Mouse (Mus musculus) adrenal gland, postnatal 36 days (tissue): Measurements from ENCODE around the gene Padi1. TPM values are rescaled to one million over a fixed set of nuclear protein-coding genes. Genes with fewer than 3 reads are reported as not detected.

Experiments used
- DNase-seq, 2 experiments: peaks; one replicate each; pipeline ENCODE4 v3.0.0; 2021; ENCODE audit warnings: mixed read lengths in 1 of 2
- long read RNA-seq, 2 experiments: library from polyadenylated mRNA; stranded (forward); transcript quantifications; one replicate each; pipeline ENCODE4 v2.0.0; 2021; ENCODE audit warnings: borderline sequencing depth in 2 of 2
- total RNA-seq, 2 experiments: library from RNA; stranded (reverse); gene quantifications; 2 replicates each; pipeline ENCODE4 v1.2.3; 2021

Padi1 gene
- total RNA-seq = not detected
- long read RNA-seq, experiment 1 = 0 reads
- long read RNA-seq, experiment 2 = 0 reads

DNA sequence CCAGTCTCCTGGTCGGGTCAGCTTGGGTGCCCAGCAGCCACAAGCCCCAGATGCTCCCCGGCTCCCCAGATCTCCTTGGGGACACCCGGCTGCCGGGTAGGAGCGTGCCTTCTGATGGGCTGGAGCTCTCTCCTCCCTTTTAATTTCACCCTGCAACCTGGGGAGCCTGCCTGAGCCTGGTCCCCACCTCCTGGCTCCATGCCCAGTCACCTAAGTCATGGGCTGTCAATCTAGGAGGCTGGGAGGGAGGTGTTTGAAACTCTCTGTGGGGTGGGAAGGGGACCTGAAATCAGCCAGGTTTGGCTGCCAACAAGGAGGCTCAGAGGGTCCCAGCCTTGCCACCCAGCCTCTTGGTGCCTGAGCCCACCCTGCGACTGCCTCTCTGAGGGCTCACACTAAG, at the start of gene Padi1:
TSS of gene Padi1 (minus strand) at position 113 of the 400 bp plus-strand sequence.
- DNase-seq = no peak

DNA sequence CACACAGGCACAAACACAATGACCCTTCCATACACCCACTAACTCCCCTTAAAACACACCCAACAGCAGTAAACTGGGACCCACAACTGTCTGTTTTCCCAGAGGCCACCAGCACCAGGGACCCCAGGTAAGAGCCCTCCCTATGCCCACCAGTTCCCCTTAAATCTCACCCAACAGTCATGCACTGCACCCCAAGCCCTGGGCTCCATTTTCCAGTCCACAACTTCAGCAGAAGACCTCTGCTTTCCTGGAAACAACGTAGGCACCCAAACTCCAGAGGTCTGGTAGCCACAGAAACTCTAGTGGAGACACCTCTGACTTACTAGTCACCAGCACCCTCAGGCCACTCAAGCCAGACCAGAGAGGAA, 46.6 kb upstream of the Padi1 start:
- DNase-seq = no peak

DNA sequence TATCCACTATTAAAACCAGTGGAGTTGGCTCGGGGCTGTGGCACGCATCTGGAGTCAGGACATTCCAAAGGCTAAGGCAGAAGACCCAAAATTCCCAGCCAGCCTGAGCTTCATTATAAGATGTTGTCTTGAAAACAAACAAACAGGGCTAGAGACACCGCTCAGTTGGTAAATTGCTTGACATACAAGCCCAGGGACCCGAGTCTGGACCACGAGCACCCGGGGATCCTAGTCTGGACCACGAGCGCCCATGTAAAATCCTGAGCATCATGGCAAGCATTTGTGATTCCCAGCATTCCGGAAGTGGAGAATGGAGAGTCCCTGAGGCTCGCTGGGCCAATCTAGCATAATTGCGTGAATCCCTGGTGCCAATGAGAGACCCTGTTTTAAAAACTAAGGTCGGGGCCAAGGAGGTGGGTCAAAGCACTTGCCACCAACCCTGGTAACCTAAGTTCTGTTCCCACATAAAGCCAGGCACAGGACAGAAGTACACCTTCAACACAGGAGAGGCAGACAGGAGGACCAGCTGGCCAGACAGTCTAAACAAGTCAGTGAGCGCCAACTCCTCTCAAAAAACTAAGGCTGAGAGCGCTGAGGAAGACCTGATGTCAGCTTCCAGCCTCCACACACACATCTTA, 46.1 kb upstream of the Padi1 start:
- DNase-seq = no peak

DNA sequence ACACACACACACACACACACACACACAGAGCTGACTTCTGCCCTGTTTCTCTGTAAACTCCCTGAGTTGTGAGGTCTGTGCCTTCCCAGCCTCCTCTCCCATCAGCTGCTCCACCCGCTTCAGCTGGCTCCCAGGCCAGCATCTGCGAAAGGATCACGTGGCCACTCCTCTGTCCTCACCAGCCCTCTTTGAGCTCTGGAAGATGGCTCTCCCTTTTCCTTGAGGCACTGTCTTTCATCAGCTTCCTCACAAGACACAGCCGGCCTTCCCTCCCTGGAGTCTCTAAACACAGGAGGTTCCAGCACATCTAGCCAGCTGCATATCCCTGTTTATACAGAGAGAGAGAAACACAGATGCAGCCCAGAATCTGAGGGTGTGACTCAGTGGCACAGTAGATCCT, 38.3 kb upstream of the Padi1 start:
- no peak for DNase-seq

DNA sequence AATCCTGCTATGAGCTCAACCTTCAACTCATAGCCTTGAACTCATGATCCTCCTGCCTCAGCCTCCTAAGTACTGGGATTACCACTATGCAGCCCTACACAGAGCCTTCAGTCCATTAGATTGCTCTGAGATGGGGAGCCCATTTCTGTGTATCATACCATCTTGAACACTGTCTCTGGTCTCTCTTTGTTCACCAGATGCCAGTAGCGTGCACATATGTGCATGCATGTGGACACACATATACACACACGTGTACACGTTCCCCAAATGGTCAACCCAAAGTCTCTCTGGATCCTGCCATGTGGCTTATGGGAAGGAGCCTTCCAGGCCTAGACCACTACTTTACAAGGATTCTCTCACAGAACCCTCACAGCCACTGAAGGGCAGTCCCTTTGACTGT, 37.4 kb upstream of the Padi1 start:
- DNase-seq = no peak

DNA sequence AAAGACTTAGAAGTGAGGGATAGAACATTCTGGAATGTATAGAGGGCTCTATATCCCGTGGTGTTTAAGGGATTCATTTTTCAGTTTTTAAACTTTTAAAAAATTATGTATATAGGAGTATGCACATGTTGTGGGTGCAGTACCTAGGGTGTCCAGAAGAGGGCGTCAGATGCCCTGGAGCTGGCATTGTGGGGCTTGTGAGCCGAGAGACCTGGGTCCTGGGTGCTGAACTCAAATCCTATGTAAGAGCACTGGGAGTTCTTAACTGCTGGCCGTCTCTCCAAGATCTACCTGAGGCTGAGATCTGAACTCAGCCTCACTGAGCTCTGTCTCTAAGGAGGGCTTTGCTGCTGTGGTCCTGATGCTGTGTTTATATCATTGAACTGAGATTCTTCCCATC, 36.8 kb upstream of the Padi1 start:
- no peak for DNase-seq

DNA sequence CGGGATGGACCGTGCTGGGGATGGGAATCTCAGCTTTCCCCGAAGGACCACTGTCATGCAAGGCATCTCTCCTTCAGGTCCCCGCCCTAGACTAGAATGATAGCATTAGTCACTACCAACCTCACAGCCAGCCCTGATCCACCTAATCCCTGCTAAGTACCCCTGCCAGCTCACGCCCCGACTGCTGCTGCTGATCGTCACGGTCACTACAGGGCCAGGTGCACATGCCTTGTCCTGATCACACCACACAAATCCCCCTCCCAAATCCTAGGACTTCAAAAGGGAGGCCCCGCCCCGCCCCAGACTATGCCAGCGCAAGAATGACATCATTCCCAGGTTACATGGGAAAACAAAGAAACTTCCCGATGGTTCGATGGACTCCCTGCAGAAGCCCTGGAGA, 36.2 kb upstream of the Padi1 start:
- DNase-seq = no peak

DNA sequence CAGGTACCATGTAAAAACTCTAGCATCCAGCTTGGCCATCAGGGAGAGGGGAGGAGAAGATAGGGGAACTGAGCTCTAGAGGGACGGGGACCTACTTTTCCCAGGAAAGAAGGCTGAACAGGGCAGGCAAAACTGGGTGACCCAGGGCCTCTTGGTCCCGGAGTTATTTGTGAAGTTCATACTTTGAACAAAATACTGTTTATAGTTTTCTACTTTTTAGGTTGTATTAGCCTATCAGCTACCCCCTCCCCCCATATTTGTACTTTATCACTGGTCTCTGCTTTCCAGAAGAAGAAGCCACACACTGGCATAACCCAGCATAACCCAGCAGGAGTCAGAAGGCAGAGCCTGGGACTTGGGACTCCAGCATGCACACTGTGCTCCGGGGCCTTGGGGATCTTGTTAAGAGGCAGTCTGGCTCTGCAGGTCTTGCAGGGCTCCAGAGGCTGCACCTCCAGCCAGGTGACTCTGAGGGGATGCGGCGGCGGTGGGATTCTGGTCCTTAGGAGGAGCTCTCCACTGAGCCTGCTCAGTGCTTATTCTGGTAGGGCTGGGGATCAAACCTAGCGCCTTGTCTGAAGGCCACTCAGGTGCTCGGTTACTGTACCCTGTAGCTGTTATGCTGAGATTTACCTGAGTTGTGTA, 35.6 kb upstream of the Padi1 start:
- no peak for DNase-seq

DNA sequence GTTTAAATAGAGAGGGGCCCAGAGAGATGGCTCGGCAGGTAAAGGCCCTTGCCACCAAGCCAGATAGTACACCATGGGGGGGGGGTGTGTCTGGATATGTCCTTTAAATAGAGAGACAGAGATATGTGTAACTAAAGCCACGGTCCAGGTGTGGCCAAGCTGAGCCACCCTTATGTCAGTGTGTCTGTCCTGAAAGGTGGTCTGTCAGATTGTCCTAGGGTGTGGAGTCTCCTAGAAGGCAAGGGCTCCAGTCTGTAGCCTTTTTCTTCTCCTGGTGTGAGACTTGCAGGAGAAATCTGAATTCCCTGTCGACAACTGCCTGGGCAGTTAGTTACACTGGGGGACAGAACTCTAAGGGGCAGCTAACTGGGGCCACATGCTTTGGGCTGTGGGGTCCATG, 34.6 kb upstream of the Padi1 start:
- DNase-seq = no peak

DNA sequence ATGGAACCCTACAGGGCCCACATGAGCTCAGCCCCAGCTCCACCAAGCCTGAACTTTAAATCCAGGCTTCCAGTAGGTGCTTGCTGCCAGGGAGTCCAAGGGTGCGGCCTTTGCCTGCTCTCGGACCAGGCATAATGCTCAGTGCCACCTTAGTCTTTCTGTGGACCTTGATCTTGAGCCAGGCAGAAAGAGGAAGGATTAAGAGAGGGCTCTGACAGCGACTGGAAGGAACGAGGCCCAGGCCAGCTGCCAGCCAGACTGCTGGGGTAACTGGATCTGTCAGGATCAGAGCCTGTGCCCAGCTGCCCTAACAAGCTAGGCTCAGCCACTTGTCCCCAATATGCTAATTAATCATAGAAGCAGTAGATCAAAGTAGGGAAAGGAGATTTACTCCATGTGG, 34.2 kb upstream of the Padi1 start:
- peak; percentile 62 to 72 for DNase-seq

DNA sequence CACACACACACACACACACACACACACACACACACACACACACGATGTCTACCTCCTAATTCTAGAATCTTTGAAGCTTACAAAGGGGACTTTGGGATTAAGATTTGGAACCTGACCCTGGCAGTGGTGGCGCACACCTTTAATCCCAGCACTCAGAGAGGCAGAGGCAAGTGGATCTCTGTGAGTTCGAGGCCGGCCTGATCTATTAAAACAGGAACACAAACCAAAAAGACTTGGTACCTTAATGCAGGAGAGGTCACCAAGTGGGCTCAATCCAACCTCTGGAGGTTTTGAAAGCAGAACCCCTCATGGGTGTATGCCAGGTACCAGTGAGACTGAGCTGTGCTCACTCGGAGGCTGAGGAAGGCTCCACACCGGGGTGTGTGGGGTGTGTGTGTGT, 33.5 kb upstream of the Padi1 start:
- no peak for DNase-seq

DNA sequence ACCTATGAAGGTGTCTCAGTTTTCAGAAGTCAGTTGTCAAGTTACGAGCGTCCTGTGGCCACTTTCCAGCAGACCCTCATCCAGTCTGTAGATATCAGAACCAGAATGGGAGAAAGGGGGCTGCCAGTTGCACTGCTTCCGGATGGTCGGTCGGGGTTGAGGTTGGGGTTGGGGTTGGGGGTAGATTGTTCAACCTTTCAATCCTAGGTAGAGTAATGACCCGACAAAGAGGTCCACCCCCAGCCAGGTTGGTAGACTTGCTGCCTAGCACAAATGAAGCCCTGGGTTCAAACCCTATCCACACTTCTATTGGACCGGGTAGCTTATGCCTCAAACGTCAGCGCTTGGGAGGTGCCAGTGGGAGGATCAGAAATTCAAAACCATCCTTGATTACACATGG, 33.1 kb upstream of the Padi1 start:
- no peak for DNase-seq

DNA sequence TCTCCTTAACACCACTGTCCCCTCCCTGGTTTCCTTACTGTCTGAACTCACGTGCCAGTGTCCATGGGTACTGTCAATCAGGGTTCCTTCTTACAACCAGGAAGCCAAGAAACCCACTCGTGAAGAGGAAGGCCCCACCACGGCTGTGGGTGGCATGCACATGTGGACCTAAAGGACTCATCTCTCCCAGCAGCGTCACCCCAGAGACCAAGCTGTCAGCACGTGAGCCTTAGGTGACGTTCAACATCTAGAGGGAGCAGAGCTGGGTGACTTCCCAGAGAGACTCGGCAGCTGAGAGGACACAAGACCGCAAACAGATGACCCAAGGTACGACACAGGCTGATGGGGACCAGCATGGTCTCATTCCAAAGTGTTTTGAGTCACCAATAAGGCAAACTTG, 31.9 kb upstream of the Padi1 start:
- DNase-seq = no peak

DNA sequence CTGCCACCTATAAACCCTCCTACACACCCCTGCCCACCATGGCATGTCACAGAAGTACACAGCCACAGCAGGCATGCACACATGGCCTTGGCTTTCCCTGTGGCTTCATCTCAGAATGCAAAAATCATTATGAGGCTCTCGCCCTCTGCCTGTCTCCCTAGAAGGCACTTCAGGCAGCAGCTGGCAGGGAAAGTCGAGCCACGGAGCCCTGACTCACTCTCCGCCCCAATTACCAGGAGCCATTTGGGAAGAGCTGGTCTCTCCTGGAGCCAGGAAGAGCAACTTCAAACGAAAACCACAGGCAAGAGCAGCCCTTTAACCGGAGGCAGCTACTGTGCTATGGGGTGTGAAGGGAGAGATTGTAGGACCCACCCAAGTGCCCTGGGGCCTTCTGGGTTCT, 31.1 kb upstream of the Padi1 start:
- DNase-seq = peak in 1 of 2 experiments; percentile 16

DNA sequence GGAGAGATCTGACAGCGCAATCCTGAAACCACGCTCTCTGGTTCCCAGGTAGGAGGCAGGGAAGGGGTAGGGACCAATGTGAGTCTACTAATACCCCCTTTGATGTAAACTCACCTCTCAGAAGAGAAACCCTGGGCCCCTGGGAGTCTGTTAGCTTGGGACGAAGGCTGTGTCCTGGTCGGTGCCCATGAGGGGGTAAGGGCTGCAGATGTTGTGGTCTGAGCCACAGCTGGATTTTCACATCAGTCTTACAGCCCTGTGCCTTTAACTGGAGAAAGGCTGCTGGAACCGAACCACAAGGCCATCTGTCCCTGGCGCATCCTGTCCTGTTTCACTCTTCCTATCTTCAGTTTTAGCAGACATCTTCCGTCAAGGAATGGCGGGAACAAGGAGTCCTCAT, 30.6 kb upstream of the Padi1 start:
- DNase-seq = no peak

DNA sequence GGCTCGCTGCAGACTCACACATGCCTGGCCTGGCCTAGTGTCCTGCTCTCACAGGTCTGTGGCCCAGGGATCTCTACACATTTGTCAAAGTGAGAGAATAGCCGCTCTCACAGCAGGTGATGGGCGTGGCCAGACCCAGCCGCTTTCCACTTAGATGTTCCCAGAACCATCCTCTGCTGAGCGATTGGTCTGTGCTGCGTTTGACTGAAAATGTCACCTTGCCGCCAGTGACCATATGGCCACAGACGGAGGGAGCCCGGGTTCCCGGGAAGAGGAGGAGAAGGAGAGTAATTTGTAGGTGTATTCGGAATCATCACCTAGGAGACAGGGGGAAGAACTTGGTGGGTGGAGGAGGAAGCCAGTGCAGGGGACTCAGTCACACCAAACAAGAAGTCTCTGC, 27.4 kb upstream of the Padi1 start:
- DNase-seq = no peak

DNA sequence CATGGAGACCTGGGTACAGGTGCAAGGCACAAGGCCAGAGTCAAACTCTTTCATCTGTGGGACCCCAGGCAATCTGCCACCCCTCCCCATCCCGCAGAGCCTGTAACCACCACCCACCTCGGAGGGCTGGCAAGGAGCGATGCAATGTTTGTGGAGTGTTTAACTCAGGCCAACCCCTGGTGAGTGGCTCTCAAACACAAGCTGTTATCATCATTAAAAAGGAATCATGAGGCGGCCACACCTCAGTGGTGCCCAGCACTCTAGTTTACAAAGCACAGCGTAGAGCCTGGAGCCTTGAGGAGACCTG, 27.1 kb upstream of the Padi1 start:
- DNase-seq = no peak

DNA sequence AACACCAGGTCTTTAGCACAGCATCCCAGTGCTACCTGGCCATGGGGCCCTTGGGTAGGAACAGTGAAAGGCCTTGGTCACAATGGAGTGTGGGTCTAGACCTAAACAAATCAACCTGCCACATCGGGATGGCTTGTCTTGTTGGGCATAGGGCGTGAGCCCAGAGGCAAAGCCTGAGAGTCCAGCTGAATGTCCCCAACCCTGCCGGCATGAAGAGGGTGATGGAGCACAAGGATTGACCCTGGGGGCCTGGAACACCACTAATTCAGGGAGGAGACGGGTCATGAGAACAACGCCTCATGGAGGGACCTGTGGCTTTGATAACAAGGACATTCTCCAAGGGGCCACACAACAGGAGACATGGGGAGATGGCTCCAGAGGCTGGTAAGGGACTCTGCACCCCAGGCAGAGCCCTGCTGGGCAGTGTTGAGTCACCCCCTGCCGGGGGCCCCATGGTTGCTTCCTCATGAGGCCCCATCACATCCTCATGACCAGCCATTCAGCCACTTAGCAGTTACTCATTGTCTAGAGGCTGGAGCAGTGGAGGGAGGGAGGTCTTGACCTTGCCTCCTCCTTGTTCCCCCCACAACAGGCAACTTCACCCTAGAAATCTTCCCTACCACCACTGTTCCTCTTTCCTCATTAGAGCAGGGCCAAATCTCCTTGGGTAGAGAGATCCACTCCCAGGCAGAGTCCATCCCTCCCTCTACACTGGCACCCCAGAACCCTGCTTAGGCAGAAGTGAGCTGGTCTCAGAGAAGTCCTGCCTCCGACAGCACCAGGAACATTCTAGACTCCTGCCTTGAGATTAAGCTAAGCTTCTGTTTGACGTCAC, 26.5 kb upstream of the Padi1 start:
- no peak for DNase-seq

DNA sequence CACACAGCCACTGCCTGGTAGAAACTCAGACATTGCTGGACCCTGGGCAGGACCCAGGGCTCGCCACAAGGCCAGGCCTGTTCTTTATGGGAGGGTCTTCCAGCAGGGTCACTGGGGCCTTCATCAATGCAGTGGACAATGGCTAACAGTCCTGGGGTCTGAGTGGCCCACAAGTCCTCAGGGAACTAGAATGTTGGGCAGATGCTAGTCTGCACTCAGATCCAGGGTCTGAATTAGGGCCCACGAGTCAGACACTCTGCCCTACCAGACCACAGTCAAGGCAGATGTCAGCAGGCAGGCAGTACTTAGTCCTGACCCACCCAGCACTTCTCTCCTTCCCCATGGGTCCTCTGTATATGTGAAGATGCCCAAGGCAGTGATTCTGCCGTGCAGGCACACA, 25.8 kb upstream of the Padi1 start:
- DNase-seq = no peak

DNA sequence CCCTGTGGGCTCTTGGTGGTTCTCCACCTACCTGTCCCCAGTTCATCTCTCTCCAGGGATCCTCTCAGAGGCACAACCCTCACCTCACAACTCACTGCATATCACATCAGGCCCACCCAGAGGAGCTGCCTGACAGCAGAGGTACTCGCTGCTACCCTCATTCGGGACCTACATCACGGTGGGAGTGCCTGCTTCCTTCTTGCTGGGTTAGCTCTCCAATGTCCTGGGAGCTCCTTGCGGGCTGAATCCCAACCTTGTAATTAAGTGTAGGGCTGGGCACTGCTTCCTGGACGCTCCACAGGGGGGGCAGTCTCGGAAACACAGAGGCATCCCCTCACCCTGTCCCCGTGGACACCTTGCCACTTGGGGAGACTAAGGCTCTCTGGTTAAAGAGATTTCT, 25.3 kb upstream of the Padi1 start:
- DNase-seq = no peak

DNA sequence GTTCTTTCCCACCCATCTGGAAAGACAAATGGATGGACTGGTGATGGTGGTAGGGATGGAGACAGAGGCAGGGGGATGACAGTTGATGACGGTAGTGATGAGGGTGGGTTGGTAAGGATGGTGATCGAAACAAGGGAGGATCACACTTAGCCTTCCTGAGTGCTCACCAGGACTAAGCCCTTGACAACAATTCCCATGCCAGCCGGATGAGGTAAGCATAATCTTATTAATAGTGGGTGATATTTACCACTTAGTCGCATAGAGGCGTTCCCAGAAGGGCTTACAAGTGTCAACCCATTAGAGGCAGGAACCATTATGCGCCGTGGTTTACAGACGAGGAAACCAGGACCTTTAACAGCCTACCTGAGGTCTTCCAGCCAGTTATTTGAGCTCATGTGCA, 24.4 kb upstream of the Padi1 start:
- no peak for DNase-seq

DNA sequence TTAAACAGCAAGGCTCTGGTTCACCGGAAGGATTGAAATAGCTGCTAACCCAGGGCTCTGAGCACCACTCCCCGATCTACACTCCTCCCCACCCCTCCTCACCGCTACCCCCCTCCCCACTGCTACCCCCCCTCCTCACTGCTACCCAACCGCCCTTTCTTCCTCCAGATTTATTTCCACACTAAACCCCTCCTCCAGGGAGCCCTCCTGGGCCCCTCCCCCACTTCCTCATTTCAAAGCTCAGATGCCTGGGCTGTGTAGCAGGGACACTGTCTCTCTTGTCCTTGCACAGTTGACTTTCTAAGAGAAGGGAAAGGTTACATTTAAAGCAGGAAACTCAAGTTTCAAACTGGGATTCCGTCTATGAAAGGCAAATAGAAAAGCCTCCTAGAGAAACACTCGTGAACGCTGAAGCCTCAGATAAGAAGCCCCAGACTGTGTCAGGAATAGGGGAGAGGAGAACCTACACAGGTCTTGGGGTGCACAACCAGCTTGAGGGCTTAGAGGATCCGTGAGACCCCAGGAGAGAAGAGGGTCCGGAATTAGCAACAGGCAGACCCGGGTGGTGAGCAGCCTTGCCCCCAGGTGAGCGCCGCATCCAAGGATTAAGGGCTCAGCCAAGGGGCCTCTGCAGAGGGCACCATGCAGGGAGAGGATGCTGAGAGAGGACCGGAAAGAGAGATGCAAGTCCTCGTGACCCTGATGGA, 23.1 kb upstream of the Padi1 start:
- peak in 1 of 2 experiments; percentile 36 for DNase-seq

DNA sequence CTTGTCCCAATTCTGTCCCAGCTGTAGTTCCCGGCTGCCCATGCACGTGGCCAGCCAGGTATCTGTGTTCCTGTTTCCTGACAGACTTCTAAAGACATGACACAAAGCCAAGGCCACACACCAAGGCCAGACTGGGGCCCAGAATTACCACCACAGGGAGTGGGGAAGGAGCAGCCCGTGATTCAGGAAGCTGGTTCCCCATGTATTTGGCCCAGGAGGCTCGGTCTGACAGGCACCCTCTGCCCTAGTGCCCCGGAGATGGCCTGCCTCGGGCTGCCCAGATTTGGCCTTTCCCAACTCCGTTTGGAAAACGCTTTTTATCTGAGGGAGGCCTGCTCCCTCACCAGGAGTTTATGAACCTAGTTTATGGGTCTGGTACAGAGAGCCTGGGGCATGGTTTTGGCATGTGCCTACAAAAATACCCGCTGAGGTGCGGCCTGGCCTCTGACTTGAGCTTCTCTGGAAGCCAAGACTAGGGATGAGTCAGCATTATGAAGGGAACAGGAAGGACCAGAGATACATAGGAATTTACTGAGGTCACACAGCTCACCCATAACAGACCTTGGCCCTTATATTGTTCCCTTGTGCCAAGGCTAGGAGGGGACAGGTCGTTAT, 16.6 kb upstream of the Padi1 start:
- DNase-seq = peak; percentile 65 to 72
